Mouse (Mus musculus) fibroblast of lung, adult 2 months (primary cell): Measurements from ENCODE around the gene Car9.

Source experiments
- DNase-seq: peaks from one replicate; pipeline ENCODE4 v3.0.0-alpha.2; 2011; ENCODE audit warnings: low read depth

The Car9 gene

DNA sequence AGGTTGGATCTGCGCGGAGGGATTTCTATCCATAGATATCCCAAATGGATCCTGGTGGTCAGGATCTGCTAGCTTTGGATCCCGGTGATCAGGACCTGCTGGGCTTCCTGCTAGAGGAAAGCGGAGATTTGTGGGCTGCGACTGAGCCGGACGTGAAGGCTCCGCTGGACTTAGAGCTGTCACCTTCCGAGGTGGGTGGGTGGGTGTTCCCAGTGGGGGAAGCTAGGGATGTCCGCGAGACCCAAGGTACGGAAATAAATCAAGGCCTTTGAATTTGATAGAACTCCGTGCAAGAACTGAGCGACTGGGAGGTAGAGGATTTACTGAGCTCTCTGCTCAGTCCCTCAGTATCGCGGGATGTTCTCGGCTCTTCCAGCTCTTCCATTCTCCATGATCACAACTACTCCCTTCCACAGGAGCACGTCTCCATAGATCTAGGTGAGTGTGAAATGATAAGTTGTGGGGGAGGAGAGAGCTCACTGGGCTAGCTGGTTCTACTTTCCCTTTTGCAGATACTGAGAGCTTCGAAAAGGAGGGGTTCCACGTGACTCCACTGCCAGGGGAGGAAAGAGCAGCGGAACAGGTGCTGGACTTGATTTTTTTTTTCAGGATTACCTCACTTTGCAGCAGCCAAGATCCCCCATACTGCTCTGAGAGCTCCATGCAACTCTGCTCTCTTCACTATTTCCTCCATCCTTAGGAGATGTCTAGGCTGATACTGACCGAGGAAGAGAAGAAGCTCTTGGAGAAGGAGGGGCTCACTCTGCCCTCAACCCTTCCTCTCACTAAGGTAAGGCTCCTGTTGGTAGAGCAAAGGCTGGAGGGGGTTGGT lies 56.2 kb downstream of the Car9 start:
- DNase-seq = no peak
